Mouse (Mus musculus) C3H10T1/2 (cell line): ENCODE measurements around the gene Bscl2. TPM values are rescaled to one million over a fixed set of nuclear protein-coding genes. Genes with fewer than 3 reads are reported as not detected.

Experiments
- polyA plus RNA-seq, 2 experiments: library from polyadenylated mRNA; unstranded; fragments of >200 nt; fragmentation: generic; extraction: Trizol; gene quantifications; one replicate each; pipeline ENCODE4 v1.2.1; 2012; ENCODE audit warnings: missing spikeins in 2 of 2

Bscl2 gene
- polyA plus RNA-seq, 2 experiments, result 11.7 to 29.0 TPM

Other genes starting within 250 kb of the Bscl2 start
- gene Slc22a8, start 246.2 kb upstream of the Bscl2 start, polyA plus RNA-seq, result not detected
- not detected for gene Slc22a6, start 219.4 kb upstream of the Bscl2 start, polyA plus RNA-seq
- gene Chrm1, start 173.7 kb upstream of the Bscl2 start, polyA plus RNA-seq, result under 1 TPM; 0.01 to 0.09 TPM
- gene Slc3a2, start 114.1 kb upstream of the Bscl2 start, polyA plus RNA-seq, result 100 to 1,000 TPM; 109 to 260 TPM
- gene Wdr74, start 101.6 kb upstream of the Bscl2 start, polyA plus RNA-seq, result 100 to 1,000 TPM in 1 of 2 experiments, 10 to 100 TPM in 1; 60.8 to 195 TPM
- 1 to 10 TPM; 1.5 to 1.8 TPM for gene 1700092M07Rik, start 96.7 kb upstream of the Bscl2 start, polyA plus RNA-seq
- gene Stx5a, start 96.1 kb upstream of the Bscl2 start, polyA plus RNA-seq, result 100 to 1,000 TPM in 1 of 2 experiments, 10 to 100 TPM in 1; 33.2 to 112 TPM
- 100 to 1,000 TPM in 1 of 2 experiments, 10 to 100 TPM in 1; 63.1 to 106 TPM for gene Nxf1, start 80.4 kb upstream of the Bscl2 start, polyA plus RNA-seq
- 100 to 1,000 TPM; 211 to 253 TPM for gene Tmem223, start 66.5 kb upstream of the Bscl2 start, polyA plus RNA-seq
- gene Tmem179b, start 63.0 kb upstream of the Bscl2 start, polyA plus RNA-seq, result 10 to 100 TPM; 43.2 to 61.1 TPM
- gene Taf6l, start 51.0 kb upstream of the Bscl2 start, polyA plus RNA-seq, result 10 to 100 TPM; 24.9 to 37.5 TPM
- gene Polr2g, start 38.9 kb upstream of the Bscl2 start, polyA plus RNA-seq, result 100 to 1,000 TPM; 100 to 147 TPM
- gene Zbtb3, start 34.9 kb upstream of the Bscl2 start, polyA plus RNA-seq, result 1 to 10 TPM; 2.6 to 5.2 TPM
- 10 to 100 TPM in 1 of 2 experiments, 1 to 10 TPM in 1; 1.9 to 14.9 TPM for gene Ttc9c, start 18.1 kb upstream of the Bscl2 start, polyA plus RNA-seq
- 10 to 100 TPM in 1 of 2 experiments, 1 to 10 TPM in 1; 7.6 to 49.9 TPM for gene Hnrnpul2, start 17.5 kb upstream of the Bscl2 start, polyA plus RNA-seq
- gene AC129217.1, start 7.7 kb upstream of the Bscl2 start, polyA plus RNA-seq, result 1 to 10 TPM in 1 of 2 experiments, under 1 TPM in 1; 0.19 to 1.1 TPM
- gene Gng3, start 1.7 kb downstream of the Bscl2 start, polyA plus RNA-seq, result under 1 TPM; 0.04 to 0.41 TPM
- 1 to 10 TPM in 1 of 2 experiments, under 1 TPM in 1; 0.08 to 7.0 TPM for gene Lrrn4cl, start 13.3 kb downstream of the Bscl2 start, polyA plus RNA-seq
- 100 to 1,000 TPM; 240 to 270 TPM for gene Ubxn1, start 34.0 kb downstream of the Bscl2 start, polyA plus RNA-seq
- 10 to 100 TPM; 63.8 to 97.9 TPM for gene Uqcc3, start 43.5 kb downstream of the Bscl2 start, polyA plus RNA-seq
- gene Lbhd1, start 46.3 kb downstream of the Bscl2 start, polyA plus RNA-seq, result 1 to 10 TPM; 3.4 to 3.7 TPM
- gene Gm49403, start 46.5 kb downstream of the Bscl2 start, polyA plus RNA-seq, result not detected
- gene 1810009A15Rik, start 51.4 kb downstream of the Bscl2 start, polyA plus RNA-seq, result 100 to 1,000 TPM in 1 of 2 experiments, 10 to 100 TPM in 1; 73.9 to 176 TPM
- under 1 TPM in 1 of 2 experiments, not detected in 1; 0.18 TPM for gene Gm49416, start 51.5 kb downstream of the Bscl2 start, polyA plus RNA-seq
- gene Ints5, start 55.5 kb downstream of the Bscl2 start, polyA plus RNA-seq, result 10 to 100 TPM; 30.2 to 43.9 TPM
- gene Ganab, start 60.6 kb downstream of the Bscl2 start, polyA plus RNA-seq, result 100 to 1,000 TPM in 1 of 2 experiments, 10 to 100 TPM in 1; 43.4 to 137 TPM
- 10 to 100 TPM; 56.0 to 67.8 TPM for gene B3gat3, start 82.9 kb downstream of the Bscl2 start, polyA plus RNA-seq
- 10 to 100 TPM in 1 of 2 experiments, 1 to 10 TPM in 1; 5.9 to 12.1 TPM for gene Rom1, start 91.9 kb downstream of the Bscl2 start, polyA plus RNA-seq
- gene Eml3, start 92.1 kb downstream of the Bscl2 start, polyA plus RNA-seq, result 10 to 100 TPM; 30.0 to 62.2 TPM
- 10 to 100 TPM; 55.6 to 94.0 TPM for gene Mta2, start 104.4 kb downstream of the Bscl2 start, polyA plus RNA-seq
- gene Tut1, start 116.4 kb downstream of the Bscl2 start, polyA plus RNA-seq, result 10 to 100 TPM; 16.0 to 17.5 TPM
- 1,000 to 10,000 TPM in 1 of 2 experiments, 100 to 1,000 TPM in 1; 710 to 2,782 TPM for gene Eef1g, start 129.6 kb downstream of the Bscl2 start, polyA plus RNA-seq
- 100 to 1,000 TPM in 1 of 2 experiments, 10 to 100 TPM in 1; 26.0 to 103 TPM for gene Ahnak, start 151.8 kb downstream of the Bscl2 start, polyA plus RNA-seq